Mouse (Mus musculus): ENCODE measurements around the gene Kremen1.
A peak's percentile ranks its signal among the peaks of the same experiment; 100 is the strongest.

Kremen1 gene

GRCm38 (mm10) chr11:5259944-5260598 is 1.3 kb downstream of the Kremen1 start:
- H3K36me3 ChIP-seq (ENCODE audit: insufficient read depth, low read length) = no peaks in the 10 kb centered on the region
- TF ChIP-seq POU5F1 (IDR thresholded peaks at IDR 0.05; ENCODE audit: borderline replicate concordance, low read length) = no peak
- no peak for TF ChIP-seq NANOG (IDR thresholded peaks at IDR 0.05; ENCODE audit: borderline replicate concordance, low read length)
- TF ChIP-seq CTCF (conservative IDR thresholded peaks at IDR 0.05; ENCODE audit: low read length) = no peak
- peak overlapping the region; percentile 89; the same call in 1 of the 2 replicates for H3K4me3 ChIP-seq (replicated peaks; ENCODE audit: low read length)
- H3K4me1 ChIP-seq (replicated peaks; ENCODE audit: low read depth, low read length) = peaks cover 60% of the 10 kb centered on the region
- no peaks in the 10 kb centered on the region for H3K9me3 ChIP-seq (ENCODE audit: low read length)
- peaks cover 16% of the 10 kb centered on the region for H3K27me3 ChIP-seq (ENCODE audit: insufficient read depth, low read length)

GRCm38 (mm10) chr11:5258036-5258435 is 3.3 kb downstream of the Kremen1 start:
- Histone ChIP-seq H3K27me3 (ENCODE audit: insufficient read depth, low read length) (peaks cover 16% of the 10 kb centered on the region), H3K9me3 (ENCODE audit: low read length) (no peaks in the 10 kb centered on the region)
- TF ChIP-seq CTCF (conservative IDR thresholded peaks at IDR 0.05; ENCODE audit: low read length) = no peak
- TF ChIP-seq POU5F1 (IDR thresholded peaks at IDR 0.05; ENCODE audit: borderline replicate concordance, low read length) = no peak
- no peak for TF ChIP-seq NANOG (IDR thresholded peaks at IDR 0.05; ENCODE audit: borderline replicate concordance, low read length)

GRCm38 (mm10) chr11:5257151-5257862 is 4.1 kb downstream of the Kremen1 start:
- TF ChIP-seq NANOG (IDR thresholded peaks at IDR 0.05; ENCODE audit: borderline replicate concordance, low read length) = no peak
- no peak for TF ChIP-seq CTCF (conservative IDR thresholded peaks at IDR 0.05; ENCODE audit: low read length)
- TF ChIP-seq POU5F1 (IDR thresholded peaks at IDR 0.05; ENCODE audit: borderline replicate concordance, low read length) = no peak
- H3K4me3 ChIP-seq (replicated peaks; ENCODE audit: low read length) = no peak overlapping the region
- H3K4me1 ChIP-seq (replicated peaks; ENCODE audit: low read depth, low read length) = peaks cover 52% of the 10 kb centered on the region
- H3K9me3 ChIP-seq (ENCODE audit: low read length) = no peaks in the 10 kb centered on the region
- H3K36me3 ChIP-seq (ENCODE audit: insufficient read depth, low read length) = no peaks in the 10 kb centered on the region
- H3K27me3 ChIP-seq (ENCODE audit: insufficient read depth, low read length) = peaks cover 16% of the 10 kb centered on the region

More at GRCm38 (mm10) chr11:5258036-5258435, 3.3 kb downstream of the Kremen1 start:
- Histone ChIP-seq H3K4me1 (replicated peaks; ENCODE audit: low read depth, low read length) (peaks cover 51% of the 10 kb centered on the region), H3K36me3 (ENCODE audit: insufficient read depth, low read length) (no peaks in the 10 kb centered on the region), H3K4me3 (replicated peaks; ENCODE audit: low read length) (no peak overlapping the region)

DNA sequence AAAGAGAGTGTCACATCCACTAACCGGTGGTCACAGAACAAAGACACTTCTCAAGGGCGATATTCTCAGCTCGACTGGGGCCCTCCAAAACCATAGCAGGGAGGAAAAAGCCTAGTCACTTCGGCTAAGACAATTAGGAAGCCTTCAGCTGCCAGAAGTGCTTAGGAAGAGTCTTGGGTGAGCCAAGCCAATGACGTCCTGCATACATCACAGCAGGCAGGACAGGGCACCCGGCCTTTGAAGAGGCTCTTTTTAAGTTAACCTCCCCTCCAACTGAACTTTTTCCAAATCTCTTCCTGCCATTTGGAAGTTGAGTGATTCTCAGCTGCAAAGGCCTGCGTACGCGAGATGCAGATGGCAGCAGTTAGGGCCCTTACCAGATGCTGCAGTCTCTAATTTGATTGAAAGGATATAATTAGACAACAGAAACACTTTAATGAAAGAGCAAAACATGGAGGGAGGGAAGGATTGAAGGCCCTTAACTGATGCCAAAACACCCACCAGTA is 5.8 kb downstream of the Kremen1 start:
- Histone ChIP-seq H3K27me3 (ENCODE audit: insufficient read depth, low read length) (peaks cover 8% of the 10 kb centered on the region), H3K4me1 (replicated peaks; ENCODE audit: low read depth, low read length) (peaks cover 47% of the 10 kb centered on the region), H3K36me3 (ENCODE audit: insufficient read depth, low read length) (no peaks in the 10 kb centered on the region), H3K9me3 (ENCODE audit: low read length) (no peaks in the 10 kb centered on the region), H3K4me3 (replicated peaks; ENCODE audit: low read length) (no peak overlapping the region)
- TF ChIP-seq POU5F1 (IDR thresholded peaks at IDR 0.05; ENCODE audit: borderline replicate concordance, low read length) (no peak), CTCF (conservative IDR thresholded peaks at IDR 0.05; ENCODE audit: low read length) (no peak), NANOG (IDR thresholded peaks at IDR 0.05; ENCODE audit: borderline replicate concordance, low read length) (no peak)

- no peak overlapping the region for H3K4me3 ChIP-seq (replicated peaks; ENCODE audit: low read length)
- H3K9me3 ChIP-seq (ENCODE audit: low read length) = no peaks in the 10 kb centered on the region
- H3K4me1 ChIP-seq (replicated peaks; ENCODE audit: low read depth, low read length) = peaks cover 38% of the 10 kb centered on the region
- no peaks in the 10 kb centered on the region for H3K36me3 ChIP-seq (ENCODE audit: insufficient read depth, low read length)
- TF ChIP-seq CTCF (conservative IDR thresholded peaks at IDR 0.05; ENCODE audit: low read length) (no peak), NANOG (IDR thresholded peaks at IDR 0.05; ENCODE audit: borderline replicate concordance, low read length) (no peak), POU5F1 (IDR thresholded peaks at IDR 0.05; ENCODE audit: borderline replicate concordance, low read length) (no peak)
- H3K27me3 ChIP-seq (ENCODE audit: insufficient read depth, low read length) = no peaks in the 10 kb centered on the region
These were observed 7.3 kb downstream of the Kremen1 start for GRCm38 (mm10) chr11:5254016-5254415.

GRCm38 (mm10) chr11:5253528-5253927 is 7.8 kb downstream of the Kremen1 start:
- Histone ChIP-seq H3K9me3 (ENCODE audit: low read length) (no peaks in the 10 kb centered on the region), H3K4me1 (replicated peaks; ENCODE audit: low read depth, low read length) (peaks cover 41% of the 10 kb centered on the region), H3K27me3 (ENCODE audit: insufficient read depth, low read length) (no peaks in the 10 kb centered on the region), H3K36me3 (ENCODE audit: insufficient read depth, low read length) (no peaks in the 10 kb centered on the region), H3K4me3 (replicated peaks; ENCODE audit: low read length) (no peak overlapping the region)
- TF ChIP-seq NANOG (IDR thresholded peaks at IDR 0.05; ENCODE audit: borderline replicate concordance, low read length) = no peak
- TF ChIP-seq POU5F1 (IDR thresholded peaks at IDR 0.05; ENCODE audit: borderline replicate concordance, low read length) = no peak
- no peak for TF ChIP-seq CTCF (conservative IDR thresholded peaks at IDR 0.05; ENCODE audit: low read length)

- TF ChIP-seq NANOG (IDR thresholded peaks at IDR 0.05; ENCODE audit: borderline replicate concordance, low read length) (no peak), POU5F1 (IDR thresholded peaks at IDR 0.05; ENCODE audit: borderline replicate concordance, low read length) (no peak), CTCF (conservative IDR thresholded peaks at IDR 0.05; ENCODE audit: low read length) (no peak)
- Histone ChIP-seq H3K4me3 (replicated peaks; ENCODE audit: low read length) (no peak overlapping the region), H3K4me1 (replicated peaks; ENCODE audit: low read depth, low read length) (peaks cover 43% of the 10 kb centered on the region), H3K36me3 (ENCODE audit: insufficient read depth, low read length) (no peaks in the 10 kb centered on the region), H3K9me3 (ENCODE audit: low read length) (no peaks in the 10 kb centered on the region), H3K27me3 (ENCODE audit: insufficient read depth, low read length) (no peaks in the 10 kb centered on the region)
These were observed 8.6 kb downstream of the Kremen1 start for GRCm38 (mm10) chr11:5252727-5253126.

DNA sequence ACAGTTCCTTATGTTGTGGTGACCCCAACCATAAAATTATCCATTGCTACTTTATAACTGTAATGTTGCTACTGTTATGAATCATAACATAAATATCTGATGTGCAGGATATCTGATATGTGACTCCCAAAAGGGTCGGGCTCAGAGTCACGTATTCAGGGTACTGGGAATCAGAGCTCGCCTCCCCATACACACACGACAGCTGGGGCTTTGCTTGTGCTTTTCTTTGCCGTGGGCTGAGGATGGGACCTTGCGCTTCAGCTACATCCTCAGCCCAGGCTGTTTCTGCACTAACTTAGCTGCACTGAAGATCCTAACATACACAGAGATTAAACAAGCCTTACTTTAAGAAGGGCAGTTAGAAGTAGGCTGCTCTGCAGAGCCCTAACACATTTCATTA is 10.2 kb downstream of the Kremen1 start:
- no peak for TF ChIP-seq POU5F1 (IDR thresholded peaks at IDR 0.05; ENCODE audit: borderline replicate concordance, low read length)
- TF ChIP-seq CTCF (conservative IDR thresholded peaks at IDR 0.05; ENCODE audit: low read length) = no peak
- no peak for TF ChIP-seq NANOG (IDR thresholded peaks at IDR 0.05; ENCODE audit: borderline replicate concordance, low read length)

More for the DNA sequence above, 10.2 kb downstream of the Kremen1 start:
- H3K36me3 ChIP-seq (ENCODE audit: insufficient read depth, low read length) = no peaks in the 10 kb centered on the region
- H3K4me3 ChIP-seq (replicated peaks; ENCODE audit: low read length) = no peak overlapping the region
- no peaks in the 10 kb centered on the region for H3K9me3 ChIP-seq (ENCODE audit: low read length)
- no peaks in the 10 kb centered on the region for H3K27me3 ChIP-seq (ENCODE audit: insufficient read depth, low read length)
- H3K4me1 ChIP-seq (replicated peaks; ENCODE audit: low read depth, low read length) = peaks cover 32% of the 10 kb centered on the region
